Mouse (Mus musculus) liver, embryonic 15.5 days (tissue): ENCODE measurements at regions not wholly inside any gene's neighbourhood (a gene's known extent, or its start where the extent isn't known, plus 50 kb on each side); places are given as distances from the start of the nearest gene placed in this dataset.

Source experiments
- ATAC-seq: fragments of 200-750 bp; cut with Nextera tagmentation; 2 replicates; pipeline ENCODE4 v1.8.0; 2017; ENCODE audit warnings: moderate number of reproducible peaks, mild to moderate bottlenecking, moderate library complexity; ENCODE audit not compliant: insufficient read depth
- H3K27ac ChIP-seq: fragments of 300-500 bp; sonication (generic); replicated peaks from 2 replicates; pipeline ENCODE4 v1.5.1; 2015; ENCODE audit warnings: mild to moderate bottlenecking, inconsistent platforms
- H3K27me3 ChIP-seq: fragments of 300-500 bp; sonication (generic); 2 replicates; pipeline ENCODE4 v1.6.1; 2015; ENCODE audit warnings: mild to moderate bottlenecking, inconsistent platforms
- H3K36me3 ChIP-seq: fragments of 300-500 bp; sonication (generic); replicated peaks from 2 replicates; pipeline ENCODE4 v1.6.1; 2015; ENCODE audit warnings: moderate library complexity, mild to moderate bottlenecking, inconsistent platforms
- H3K4me1 ChIP-seq: fragments of 300-500 bp; sonication (generic); replicated peaks from 2 replicates; pipeline ENCODE4 v1.6.1; 2015; ENCODE audit warnings: inconsistent platforms
- H3K4me2 ChIP-seq: fragments of 300-500 bp; sonication (generic); 2 replicates; pipeline ENCODE4 v1.6.1; 2015; ENCODE audit warnings: moderate library complexity, mild to moderate bottlenecking, inconsistent platforms
- H3K4me3 ChIP-seq: fragments of 300-500 bp; sonication (generic); replicated peaks from 2 replicates; pipeline ENCODE4 v1.5.1; 2015; ENCODE audit warnings: mild to moderate bottlenecking, inconsistent platforms
- H3K9ac ChIP-seq: fragments of 300-500 bp; sonication (generic); 2 replicates; pipeline ENCODE4 v1.6.1; 2015; ENCODE audit warnings: moderate library complexity, mild to moderate bottlenecking, inconsistent platforms
- H3K9me3 ChIP-seq: fragments of 300-500 bp; sonication (generic); replicated peaks from 2 replicates; pipeline ENCODE4 v1.6.1; 2016; ENCODE audit warnings: inconsistent platforms
- WGBS: fragments of 180-500 bp; shearing (Covaris S2); methylation state at CpG from one replicate; pipeline ENCODE4 v1.1.7; 2015; ENCODE audit warnings: mixed read lengths; ENCODE audit not compliant: insufficient replicate concordance; 5-methylcytosine and 5-hydroxymethylcytosine counted together

DNA sequence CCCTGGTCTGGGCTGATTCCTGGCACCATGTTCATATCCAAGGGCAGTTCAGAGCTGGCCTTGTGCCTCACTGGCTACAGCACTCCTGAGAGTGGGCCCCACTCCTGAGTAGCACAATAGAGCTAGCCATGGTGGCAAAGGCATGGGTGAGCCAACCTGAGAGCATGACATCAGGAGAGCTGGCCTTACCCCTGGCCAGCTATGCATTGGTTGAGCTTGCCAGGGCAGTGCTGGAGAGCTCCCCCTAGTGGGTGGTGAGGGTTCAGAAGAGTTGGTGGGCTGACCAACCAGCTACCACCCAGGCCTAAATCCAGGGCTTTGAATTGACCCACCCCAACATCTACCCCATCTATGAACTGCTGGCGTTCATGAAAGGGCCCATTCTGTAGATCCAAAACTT is 106.0 kb upstream of the Usp24 start:
- no peaks in the 10 kb centered on the region for H3K9me3 ChIP-seq
- H3K36me3 ChIP-seq = no peaks in the 10 kb centered on the region
- H3K27me3 ChIP-seq = 0 out of 2 replicates have a peak, but pooled peaks cover 3% of the 10 kb centered on the region
- no peak overlapping the region for H3K9ac ChIP-seq
- WGBS = 86% methylated on average over 1 of the region's 1 CpGs
- no peak; the same call in 1 of the 2 replicates for ATAC-seq
- no peak overlapping the region for H3K4me3 ChIP-seq
- H3K27ac ChIP-seq = no peak overlapping the region
- no peak overlapping the region for H3K4me2 ChIP-seq
- H3K4me1 ChIP-seq = no peaks in the 10 kb centered on the region

DNA sequence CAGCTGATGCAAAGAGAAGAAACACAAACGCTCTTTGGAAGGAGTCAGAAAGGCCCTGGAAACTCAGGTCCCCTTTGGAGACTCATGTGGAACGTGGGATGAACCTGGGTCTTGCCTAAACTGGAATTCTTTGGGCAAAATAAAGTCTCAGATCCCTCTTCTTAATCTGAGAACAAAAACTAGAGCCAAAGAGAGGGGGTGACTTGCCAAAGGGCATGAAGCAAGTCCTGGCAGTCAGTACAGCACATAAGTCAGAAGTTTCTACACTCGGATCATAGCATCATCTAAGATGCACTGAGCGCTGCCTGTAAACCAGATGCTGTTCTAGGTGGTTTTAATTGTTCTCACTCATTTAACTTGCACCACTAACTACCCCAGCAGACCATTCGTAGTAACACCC is 101.8 kb upstream of the Usp24 start:
- no peaks in the 10 kb centered on the region for H3K4me1 ChIP-seq
- ATAC-seq = no peak
- no peak overlapping the region for H3K4me3 ChIP-seq
- 57% methylated on average over 5 of the region's 5 CpGs for WGBS
- no peak overlapping the region for H3K4me2 ChIP-seq
- H3K36me3 ChIP-seq = no peaks in the 10 kb centered on the region
- H3K9ac ChIP-seq = no peak overlapping the region
- 0 out of 2 replicates have a peak, but pooled peaks cover 3% of the 10 kb centered on the region for H3K27me3 ChIP-seq
- H3K27ac ChIP-seq = no peak overlapping the region
- H3K9me3 ChIP-seq = no peaks in the 10 kb centered on the region

DNA sequence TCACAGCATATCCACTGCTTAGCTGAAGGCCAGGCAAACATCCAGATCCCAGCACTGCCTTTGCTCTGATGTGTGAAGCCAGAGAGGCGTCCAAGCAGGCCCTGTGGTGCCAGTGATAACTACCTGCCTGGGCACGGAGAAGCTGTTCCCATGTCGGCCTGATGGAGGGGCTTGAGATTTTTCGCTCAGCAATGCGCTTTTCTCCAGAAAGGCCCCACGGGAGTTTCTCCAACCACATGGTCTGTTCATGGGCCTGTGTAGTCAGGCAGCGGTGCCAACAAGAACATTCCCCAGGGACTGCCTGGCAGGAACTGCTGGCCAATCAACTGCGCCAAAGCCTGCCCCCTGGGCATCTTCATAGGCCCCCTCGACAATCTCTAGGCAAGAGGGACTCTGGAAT is 95.4 kb upstream of the Usp24 start:
- Histone ChIP-seq H3K27me3 (no peaks in the 10 kb centered on the region; the same call in 1 of the 2 replicates), H3K27ac (no peak overlapping the region), H3K36me3 (no peaks in the 10 kb centered on the region), H3K4me2 (no peak overlapping the region), H3K9me3 (no peaks in the 10 kb centered on the region), H3K4me1 (peaks cover 3% of the 10 kb centered on the region; the same call in 1 of the 2 replicates), H3K4me3 (no peak overlapping the region), H3K9ac (no peak overlapping the region)
- no peak for ATAC-seq
- WGBS = 67% methylated on average over 9 of the region's 9 CpGs

DNA sequence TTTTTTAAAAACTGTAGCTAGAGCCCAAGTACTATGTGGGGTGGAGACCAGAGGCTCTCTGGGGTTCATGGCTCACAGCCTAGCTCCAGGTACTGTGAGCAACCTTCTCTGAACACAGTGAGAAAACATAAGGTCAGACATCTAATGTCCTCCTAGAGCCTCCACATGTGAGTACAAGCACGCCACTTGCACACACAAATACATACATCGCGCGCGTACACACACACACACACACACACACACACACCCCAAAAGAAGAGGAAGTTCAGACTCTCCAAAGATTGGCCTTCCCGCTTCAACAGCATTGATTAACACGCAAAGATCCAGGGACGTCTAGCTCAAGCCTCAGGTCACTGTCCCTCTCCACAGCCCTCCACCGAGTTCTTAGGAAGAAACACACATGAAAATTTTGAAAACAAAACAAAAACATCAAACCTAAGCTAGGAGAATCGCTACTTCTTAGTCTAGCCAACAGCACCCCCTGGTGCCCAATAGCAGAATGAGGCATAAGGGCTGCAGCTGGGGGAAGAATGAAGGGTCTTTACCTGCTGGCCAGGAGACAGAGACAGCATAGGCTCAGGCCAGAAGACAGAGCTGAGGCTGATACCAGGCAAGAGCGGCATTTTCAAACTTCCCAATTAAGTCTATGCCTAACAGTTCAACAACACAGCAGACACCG is 90.7 kb upstream of the Usp24 start:
- Histone ChIP-seq H3K4me1 (peaks cover 10% of the 10 kb centered on the region), H3K4me2 (peak overlapping the region; percentile 50), H3K9me3 (no peaks in the 10 kb centered on the region), H3K36me3 (no peaks in the 10 kb centered on the region), H3K9ac (no peak overlapping the region), H3K4me3 (no peak overlapping the region), H3K27ac (no peak overlapping the region), H3K27me3 (no peaks in the 10 kb centered on the region; the same call in 1 of the 2 replicates)
- ATAC-seq = no peak
- WGBS = 31% methylated on average over 12 of the region's 12 CpGs

DNA sequence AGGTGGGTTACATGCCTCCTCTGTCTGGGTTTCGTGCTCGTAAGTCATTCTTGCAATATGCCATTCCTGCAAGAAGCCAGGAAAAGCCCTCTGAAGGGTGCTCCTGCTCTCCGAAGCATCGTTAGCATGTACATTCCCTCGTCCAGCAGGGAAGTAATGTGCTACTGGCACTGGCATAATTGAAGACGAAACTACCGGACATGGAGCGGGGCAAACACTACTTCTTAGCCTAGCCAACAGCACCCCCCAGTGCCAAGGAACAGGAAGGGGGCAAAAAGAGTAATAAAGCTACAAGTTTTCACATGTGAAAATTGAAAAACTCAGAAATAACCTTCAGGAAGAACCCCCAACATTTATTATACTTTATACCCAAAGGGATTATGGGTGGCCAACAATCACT is 88.6 kb upstream of the Usp24 start:
- Histone ChIP-seq H3K27me3 (no peaks in the 10 kb centered on the region; the same call in 1 of the 2 replicates), H3K4me3 (no peak overlapping the region), H3K27ac (no peak overlapping the region), H3K36me3 (no peaks in the 10 kb centered on the region), H3K4me2 (no peak overlapping the region), H3K9me3 (no peaks in the 10 kb centered on the region), H3K9ac (no peak overlapping the region), H3K4me1 (peaks cover 19% of the 10 kb centered on the region)
- 69% methylated on average over 8 of the region's 8 CpGs for WGBS
- no peak for ATAC-seq

DNA sequence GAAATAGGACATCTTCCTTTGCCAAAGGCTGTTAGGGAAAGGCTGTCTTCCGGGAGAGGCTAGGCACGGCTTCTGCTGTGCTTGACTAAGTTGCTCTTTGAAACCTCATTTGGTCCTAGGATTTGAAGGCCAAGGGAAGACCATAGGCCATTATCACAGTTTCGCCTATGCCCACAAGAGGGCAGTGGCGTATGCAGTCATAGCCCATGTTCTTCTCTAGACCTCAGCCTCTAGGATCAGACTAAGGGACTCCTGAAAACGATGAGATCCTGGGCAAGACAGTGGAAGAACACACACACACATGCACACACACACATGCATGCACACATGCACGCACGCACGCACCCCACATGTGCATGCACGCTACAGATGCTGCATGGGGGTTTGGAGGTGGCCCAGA is 87.5 kb upstream of the Usp24 start:
- ATAC-seq = peak; percentile 24; the same call in 1 of the 2 replicates
- Histone ChIP-seq H3K27ac (no peak overlapping the region), H3K4me1 (peaks cover 30% of the 10 kb centered on the region), H3K9ac (no peak overlapping the region), H3K4me2 (no peak overlapping the region), H3K36me3 (no peaks in the 10 kb centered on the region), H3K9me3 (no peaks in the 10 kb centered on the region), H3K27me3 (no peaks in the 10 kb centered on the region; the same call in 1 of the 2 replicates), H3K4me3 (no peak overlapping the region)
- WGBS = 34% methylated on average over 9 of the region's 9 CpGs

DNA sequence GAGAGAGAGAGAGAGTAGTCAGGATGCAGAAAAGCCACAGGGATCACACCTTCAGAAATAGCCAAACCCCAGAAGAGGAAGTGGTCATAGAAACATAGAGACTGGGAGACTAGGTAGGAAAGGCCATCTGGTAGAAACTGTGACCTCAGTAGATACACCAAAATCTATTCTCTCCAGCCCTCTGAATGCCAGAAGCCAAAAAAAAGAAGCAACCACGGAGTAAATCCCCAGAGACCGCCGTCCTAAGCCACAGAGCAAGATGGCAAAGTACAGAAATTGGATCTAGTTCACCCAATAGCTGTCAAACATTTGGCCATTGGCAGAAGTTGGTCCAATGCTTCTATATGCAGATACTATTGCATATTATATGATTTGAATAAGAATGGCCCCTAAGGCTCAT is 86.5 kb upstream of the Usp24 start:
- no peak overlapping the region for H3K27ac ChIP-seq
- H3K36me3 ChIP-seq = no peaks in the 10 kb centered on the region
- no peak overlapping the region for H3K9ac ChIP-seq
- no peaks in the 10 kb centered on the region; the same call in 1 of the 2 replicates for H3K27me3 ChIP-seq
- no peak for ATAC-seq
- no peak overlapping the region for H3K4me3 ChIP-seq
- peaks cover 32% of the 10 kb centered on the region for H3K4me1 ChIP-seq
- no peaks in the 10 kb centered on the region for H3K9me3 ChIP-seq
- WGBS = 29% methylated on average over 3 of the region's 3 CpGs
- no peak overlapping the region for H3K4me2 ChIP-seq

DNA sequence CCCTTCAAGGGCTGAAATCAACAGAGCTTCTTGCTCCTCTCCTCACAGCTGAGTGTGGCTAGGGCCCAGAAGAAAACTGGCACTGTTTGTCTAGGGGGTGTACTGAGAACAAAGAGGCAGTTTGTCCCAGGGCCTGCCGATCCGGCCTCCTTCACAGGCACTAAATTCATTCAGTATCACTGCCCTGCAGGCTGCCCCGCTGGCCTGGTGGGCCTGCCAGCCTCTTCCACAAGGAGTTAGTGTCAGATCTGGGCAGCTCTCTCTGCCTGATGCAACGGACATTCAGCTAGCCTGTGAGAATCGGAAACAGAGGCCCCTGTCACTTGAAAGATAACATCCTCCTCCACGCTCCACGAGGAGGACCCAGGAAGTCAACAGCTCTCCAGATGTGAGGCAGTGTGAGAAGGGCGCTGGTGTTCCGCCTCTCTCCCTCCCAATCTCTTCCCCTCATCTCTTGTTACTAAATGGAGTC is 83.5 kb upstream of the Usp24 start:
- H3K36me3 ChIP-seq = no peaks in the 10 kb centered on the region
- ATAC-seq = peak; percentile 86
- no peak overlapping the region for H3K4me3 ChIP-seq
- H3K27me3 ChIP-seq = no peaks in the 10 kb centered on the region
- H3K9me3 ChIP-seq = no peaks in the 10 kb centered on the region
- peaks cover 35% of the 10 kb centered on the region for H3K4me1 ChIP-seq
- peak overlapping the region; percentile 49 for H3K9ac ChIP-seq
- peak overlapping the region; percentile 56 for H3K4me2 ChIP-seq
- 9% methylated on average over 9 of the region's 9 CpGs for WGBS
- peak overlapping the region; percentile 84 for H3K27ac ChIP-seq

DNA sequence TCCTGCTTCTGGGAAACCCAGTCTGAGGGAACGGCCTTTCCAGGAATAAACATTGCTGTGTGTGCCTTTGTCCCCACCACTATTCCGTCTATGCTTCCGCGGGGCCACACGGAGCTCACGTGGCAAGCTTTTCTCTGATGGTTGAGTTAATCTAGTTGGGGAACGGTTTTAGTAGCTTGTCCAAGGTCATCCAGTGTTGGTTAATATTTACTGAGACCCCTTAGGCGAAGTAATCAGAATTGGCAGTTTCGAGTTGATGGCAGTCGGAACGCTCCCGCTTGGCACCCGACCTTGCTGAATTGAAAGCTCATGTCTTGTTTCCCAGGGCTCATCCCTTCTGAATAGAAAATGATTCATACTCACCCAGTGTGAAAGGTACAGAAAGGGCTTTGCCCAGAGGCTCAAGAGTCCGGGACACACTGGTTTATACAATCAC is 71.6 kb upstream of the Usp24 start:
- Histone ChIP-seq H3K27ac (no peak overlapping the region; the same call in 1 of the 2 replicates), H3K9me3 (0 out of 2 replicates have a peak, but pooled peaks cover 5% of the 10 kb centered on the region), H3K36me3 (no peaks in the 10 kb centered on the region), H3K4me3 (no peak overlapping the region), H3K4me1 (peaks cover 39% of the 10 kb centered on the region), H3K9ac (no peak overlapping the region), H3K27me3 (no peaks in the 10 kb centered on the region), H3K4me2 (no peak overlapping the region)
- WGBS = 82% methylated on average over 14 of the region's 14 CpGs
- no peak for ATAC-seq

DNA sequence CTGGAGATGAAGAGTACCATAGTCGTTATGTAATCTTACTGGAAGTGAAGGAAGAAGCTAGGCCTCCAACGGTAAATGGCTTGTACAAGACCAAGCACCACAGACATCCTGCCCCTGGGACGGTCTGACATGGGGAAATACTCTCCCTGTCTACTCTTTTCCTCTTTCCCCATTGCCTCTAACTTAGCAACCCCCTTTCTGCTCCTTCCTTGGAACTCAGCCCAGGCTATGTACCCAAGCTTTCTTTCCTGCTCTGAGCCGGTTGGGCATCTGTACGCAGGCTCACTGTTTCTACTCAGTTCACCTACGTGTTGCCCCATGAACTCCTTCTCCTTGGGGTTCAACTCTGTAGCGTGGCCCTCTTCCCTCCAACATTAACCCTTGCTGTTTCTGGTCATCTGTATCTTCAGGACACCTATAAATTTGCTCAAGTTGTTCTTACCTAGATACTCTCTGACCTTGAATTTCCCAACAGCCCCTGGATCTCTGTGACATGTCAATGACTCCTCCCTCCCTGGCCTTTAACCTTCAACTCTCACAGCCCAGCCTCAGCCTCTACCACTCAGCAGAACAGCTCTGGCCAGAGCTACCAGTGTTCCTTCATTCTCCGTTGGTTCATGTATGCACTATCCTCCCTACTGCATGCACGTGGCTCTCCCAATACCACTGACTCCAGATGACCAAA is 71.0 kb upstream of the Usp24 start:
- no peak overlapping the region; the same call in 1 of the 2 replicates for H3K27ac ChIP-seq
- no peaks in the 10 kb centered on the region for H3K36me3 ChIP-seq
- ATAC-seq = no peak
- no peak overlapping the region for H3K9ac ChIP-seq
- H3K4me3 ChIP-seq = no peak overlapping the region
- H3K4me2 ChIP-seq = no peak overlapping the region
- 0 out of 2 replicates have a peak, but pooled peaks cover 5% of the 10 kb centered on the region for H3K9me3 ChIP-seq
- WGBS = 62% methylated on average over 9 of the region's 9 CpGs
- peaks cover 43% of the 10 kb centered on the region for H3K4me1 ChIP-seq
- H3K27me3 ChIP-seq = no peaks in the 10 kb centered on the region

DNA sequence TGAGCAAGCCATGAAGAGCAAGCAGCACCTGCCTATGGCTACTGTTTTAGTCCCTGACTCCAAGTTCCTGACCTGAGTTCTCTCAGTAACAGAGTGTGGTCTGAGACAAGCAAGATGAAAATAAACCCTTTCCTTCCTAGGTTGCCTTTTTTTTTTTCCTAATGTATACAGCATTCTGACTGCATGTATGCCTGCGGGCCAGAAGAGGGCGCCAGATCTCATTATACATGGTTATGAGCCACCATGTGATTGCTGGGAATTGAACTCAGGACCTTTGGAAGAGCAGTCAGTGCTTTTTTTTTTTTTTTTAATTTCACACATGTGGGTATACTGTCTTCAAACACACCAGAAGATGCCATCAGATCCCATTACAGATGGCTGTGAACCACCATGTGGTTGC is 69.3 kb upstream of the Usp24 start:
- Histone ChIP-seq H3K9ac (no peak overlapping the region), H3K4me1 (peaks cover 57% of the 10 kb centered on the region), H3K27me3 (no peaks in the 10 kb centered on the region), H3K27ac (0 out of 2 replicates have a peak overlapping the region, but pooled peaks have one; percentile 99), H3K4me3 (no peak overlapping the region), H3K9me3 (0 out of 2 replicates have a peak, but pooled peaks cover 5% of the 10 kb centered on the region), H3K4me2 (no peak overlapping the region), H3K36me3 (no peaks in the 10 kb centered on the region)
- ATAC-seq = no peak
- WGBS = 83% methylated on average over 2 of the region's 2 CpGs
